Mouse (Mus musculus): ENCODE data around the gene Arhgef10l. TPM values are rescaled to one million over a fixed set of nuclear protein-coding genes. Genes with fewer than 3 reads are reported as not detected.

The Arhgef10l gene
- 45.7 and 56.8 TPM in 2 replicates for polyA plus RNA-seq (2012; rRNA removed)

GRCm38 (mm10) chr4:140665760-140666159 lies at the start of gene Arhgef10l:
Gene Arhgef10l (minus strand): TSS chr4:140666012.

GRCm38 (mm10) chr4:140700269-140701018 lies 34.6 kb upstream of the Arhgef10l start, which contains the start of gene Rcc2:
Gene Rcc2 (plus strand): TSS chr4:140700541.

Other genes with a start within 250 kb of the Arhgef10l start
- gene Rcc2, start 34.5 kb upstream of the Arhgef10l start, polyA plus RNA-seq (2012; rRNA removed), result 94.8 and 110 TPM in 2 replicates
- 80.5 and 96.4 TPM in 2 replicates for gene Padi6, start 76.6 kb upstream of the Arhgef10l start, polyA plus RNA-seq (2012; rRNA removed)
- 5.9 and 8.1 TPM in 2 replicates for gene Padi4, start 108.2 kb upstream of the Arhgef10l start, polyA plus RNA-seq (2012; rRNA removed)
- gene Padi3, start 144.6 kb upstream of the Arhgef10l start, polyA plus RNA-seq (2012; rRNA removed), result 0.17 and 0.28 TPM in 2 replicates
- 16.9 and 52.4 TPM in 2 replicates for gene Padi1, start 179.8 kb upstream of the Arhgef10l start, polyA plus RNA-seq (2012; rRNA removed)
- 8.2 and 25.6 TPM in 2 replicates for gene Padi2, start 240.3 kb upstream of the Arhgef10l start, polyA plus RNA-seq (2012; rRNA removed)

Measured in ovary, adult 2 months (tissue).